Mouse (Mus musculus) heart, adult 2 months (tissue): ENCODE data around the gene Hist1h3d.

Source experiments
- CTCF ChIP-seq: fragments of 200-600 bp; IDR thresholded peaks from 2 replicates; pipeline ENCODE4 v1.8.1; 2022; ENCODE audit warnings: antibody characterized with exemption, mild to moderate bottlenecking, moderate library complexity
- EP300 ChIP-seq: fragments of 200-500 bp; IDR thresholded peaks from 2 replicates; pipeline ENCODE4 v1.6.1; 2011; ENCODE audit warnings: low read depth, low read length, control low read depth; ENCODE audit not compliant: insufficient read depth
- POLR2A ChIP-seq: fragments of 200-500 bp; IDR thresholded peaks from 2 replicates; pipeline ENCODE4 v1.6.1; 2011; ENCODE audit warnings: mild to moderate bottlenecking, low read depth, low read length, control low read depth; ENCODE audit not compliant: insufficient read depth

GRCm38 (mm10) chr13:23532262-23533075 is 43.1 kb upstream of the Hist1h3d start:
- TF ChIP-seq CTCF (no peak), POLR2A (no peak), EP300 (no peak)
